Mouse (Mus musculus): ENCODE results near the gene Cyb561. TPM values are rescaled to one million over a fixed set of nuclear protein-coding genes. Genes with fewer than 3 reads are reported as not detected.

Gene Cyb561
- polyA plus RNA-seq (2012; ENCODE audit: low replicate concordance) = 0.04 and 0.17 TPM in 2 replicates

GRCm38 (mm10) chr11:105952911-105953386 lies at the start of gene Cyb561:
Cyb561 (minus strand) TSS chr11:105953336.

GRCm38 (mm10) chr11:105994375-105994774 lies 41.2 kb upstream of the Cyb561 start, which contains the start of gene Ace3:
Ace3 (plus strand) TSS chr11:105994675.

GRCm38 (mm10) chr11:105967741-105968574 lies 14.8 kb upstream of the Cyb561 start, which contains the start of gene Ace:
Ace (plus strand) TSS chr11:105967945.

Other genes with a start within 250 kb of the Cyb561 start
- 23.8 and 92.3 TPM in 2 replicates for gene Ace, start 14.6 kb upstream of the Cyb561 start, polyA plus RNA-seq (2012; ENCODE audit: low replicate concordance)
- not detected in 2 replicates for gene Ace3, start 41.3 kb upstream of the Cyb561 start, polyA plus RNA-seq (2012; ENCODE audit: low replicate concordance)
- gene Kcnh6, start 54.8 kb upstream of the Cyb561 start, polyA plus RNA-seq (2012; ENCODE audit: low replicate concordance) = 0.04 TPM in 1 of 2 replicates, not detected in the other
- gene Dcaf7, start 83.5 kb upstream of the Cyb561 start, polyA plus RNA-seq (2012; ENCODE audit: low replicate concordance) = 27.4 and 36.0 TPM in 2 replicates
- 10.2 and 13.7 TPM in 2 replicates for gene Taco1, start 112.7 kb upstream of the Cyb561 start, polyA plus RNA-seq (2012; ENCODE audit: low replicate concordance)
- 16.0 and 30.6 TPM in 2 replicates for gene Map3k3, start 131.3 kb upstream of the Cyb561 start, polyA plus RNA-seq (2012; ENCODE audit: low replicate concordance)
- gene Gm10840, start 207.5 kb upstream of the Cyb561 start, polyA plus RNA-seq (2012; ENCODE audit: low replicate concordance) = not detected in 2 replicates
- 806 and 995 TPM in 2 replicates for gene Limd2, start 207.5 kb upstream of the Cyb561 start, polyA plus RNA-seq (2012; ENCODE audit: low replicate concordance)
- gene Strada, start 248.8 kb upstream of the Cyb561 start, polyA plus RNA-seq (2012; ENCODE audit: low replicate concordance) = 75.0 and 75.7 TPM in 2 replicates